Mouse (Mus musculus) CD4-positive, CD25-positive, alpha-beta regulatory T cell, adult 2 months (primary cell): ENCODE data around the gene Ugt1a10.
"Not testable (repeated sequence)": the region's sequence is repeated elsewhere in the genome, so short reads cannot be mapped to it uniquely, and the experiment has no call there.

Source experiments
- DNase-seq: peaks from one replicate; pipeline ENCODE4 v3.0.0-alpha.2; 2012; ENCODE audit warnings: low read depth, low spot score

The Ugt1a10 gene

GRCm38 (mm10) chr1:88055088-88055487, at the start of gene Ugt1a10:
Ugt1a10 (plus strand) TSS chr1:88055388.
- DNase-seq, result no peak

- DNase-seq, result peak; percentile 7
These were observed 47.4 kb upstream of the Ugt1a10 start for GRCm38 (mm10) chr1:88007692-88008210.

- peak; percentile 81 for DNase-seq
These were observed 46.9 kb upstream of the Ugt1a10 start, which contains the start of gene Usp40 for GRCm38 (mm10) chr1:88008211-88008697. Usp40 (minus strand) TSS chr1:88008551.

GRCm38 (mm10) chr1:88008735-88009134, 46.5 kb upstream of the Ugt1a10 start:
- no peak for DNase-seq

GRCm38 (mm10) chr1:88009521-88009920, 45.7 kb upstream of the Ugt1a10 start:
- no peak for DNase-seq

- DNase-seq, result no peak
These were observed 41.5 kb upstream of the Ugt1a10 start for GRCm38 (mm10) chr1:88013726-88014125.

- DNase-seq, result no peak
These were observed 41.0 kb upstream of the Ugt1a10 start for GRCm38 (mm10) chr1:88014194-88014593.

- DNase-seq, result no peak
These were observed 40.5 kb upstream of the Ugt1a10 start for GRCm38 (mm10) chr1:88014671-88015070.

- no peak for DNase-seq
These were observed 39.8 kb upstream of the Ugt1a10 start for GRCm38 (mm10) chr1:88015371-88015770.

- DNase-seq, result not testable (repeated sequence)
These were observed 29.9 kb upstream of the Ugt1a10 start for GRCm38 (mm10) chr1:88025244-88025643.

GRCm38 (mm10) chr1:88043044-88043443, 12.1 kb upstream of the Ugt1a10 start:
- DNase-seq, result not testable (repeated sequence)

GRCm38 (mm10) chr1:88044832-88045437, 10.3 kb upstream of the Ugt1a10 start:
- DNase-seq, result not testable (repeated sequence)

GRCm38 (mm10) chr1:88047408-88047807, 7.8 kb upstream of the Ugt1a10 start:
- DNase-seq, result not testable (repeated sequence)

- not testable (repeated sequence) for DNase-seq
These were observed 11.4 kb downstream of the Ugt1a10 start for GRCm38 (mm10) chr1:88066472-88067102.

GRCm38 (mm10) chr1:88070495-88070894, 15.3 kb downstream of the Ugt1a10 start, which contains the start of gene Ugt1a9:
Ugt1a9 (plus strand) TSS chr1:88070800.
- no peak for DNase-seq

- DNase-seq, result no peak
These were observed 15.7 kb downstream of the Ugt1a10 start for GRCm38 (mm10) chr1:88070902-88071301.

GRCm38 (mm10) chr1:88074471-88074870, 19.3 kb downstream of the Ugt1a10 start:
- no peak for DNase-seq

GRCm38 (mm10) chr1:88077128-88077527, 21.9 kb downstream of the Ugt1a10 start:
- DNase-seq, result no peak

- DNase-seq, result no peak
These were observed 26.5 kb downstream of the Ugt1a10 start for GRCm38 (mm10) chr1:88081670-88082069.

- no peak for DNase-seq
These were observed 30.9 kb downstream of the Ugt1a10 start for GRCm38 (mm10) chr1:88086125-88086524.

- no peak for DNase-seq
These were observed 32.3 kb downstream of the Ugt1a10 start, which contains the start of gene Ugt1a8 for GRCm38 (mm10) chr1:88087513-88087912. Ugt1a8 (plus strand) TSS chr1:88087813.

GRCm38 (mm10) chr1:88092341-88092740, 37.2 kb downstream of the Ugt1a10 start:
- DNase-seq, result no peak

GRCm38 (mm10) chr1:88094270-88094676, 39.1 kb downstream of the Ugt1a10 start:
- DNase-seq, result peak; percentile 19
